Mouse (Mus musculus) retina, adult 2 months (tissue): Measurements from ENCODE around the gene Sdk1.

ENCODE experiments used
- DNase-seq: peaks from one replicate; pipeline ENCODE4 v3.0.0-alpha.2; 2012; ENCODE audit warnings: low read depth, low spot score

Sdk1 gene

DNA sequence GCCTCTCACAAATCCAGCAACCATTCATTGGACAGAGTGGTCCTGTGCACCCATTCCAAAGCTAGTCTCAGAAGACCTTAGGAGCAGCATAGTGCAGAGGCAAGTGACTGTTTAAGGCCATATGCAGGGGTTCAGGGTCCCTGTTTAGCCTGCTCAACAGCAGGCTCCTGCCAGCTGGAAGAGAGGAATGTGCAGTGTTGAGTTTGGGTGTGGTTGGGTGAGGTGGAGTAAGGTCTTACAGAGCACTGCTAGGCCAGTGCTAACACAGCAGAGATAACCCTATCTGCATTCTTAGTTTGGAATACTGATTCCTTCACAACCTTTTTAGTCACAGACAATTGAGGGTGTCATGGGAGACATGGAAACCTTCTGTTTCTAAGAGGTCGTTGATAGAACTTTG is 206.0 kb downstream of the Sdk1 start:
- no peak for DNase-seq

- DNase-seq, result no peak
Measured at GRCm38 (mm10) chr5:141463417-141463816, 222.1 kb downstream of the Sdk1 start.

- no peak for DNase-seq
Measured at GRCm38 (mm10) chr5:141468821-141469220, 227.5 kb downstream of the Sdk1 start.

GRCm38 (mm10) chr5:141505281-141505680 is 264.0 kb downstream of the Sdk1 start:
- DNase-seq, result no peak

DNA sequence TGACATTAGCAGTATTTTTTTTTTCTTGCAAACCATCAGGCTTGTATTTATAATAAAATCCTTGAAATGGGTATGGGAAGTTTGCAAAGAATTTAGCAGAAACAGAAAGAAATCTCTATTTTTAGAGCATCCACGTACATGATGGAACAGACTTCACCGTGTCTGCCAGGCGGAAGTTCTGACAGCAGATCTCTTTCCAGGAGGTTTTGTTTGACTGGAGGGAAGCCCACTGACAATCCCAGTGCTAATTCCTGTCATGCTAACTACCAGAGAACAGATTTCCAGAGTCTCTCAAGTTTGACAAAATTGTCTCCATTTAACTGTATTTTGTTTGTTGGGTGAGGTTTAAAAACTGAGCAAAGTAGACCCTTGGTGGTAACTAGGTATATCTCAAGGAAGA is 265.1 kb downstream of the Sdk1 start:
- no peak for DNase-seq

GRCm38 (mm10) chr5:141524801-141525715 is 283.8 kb downstream of the Sdk1 start:
- no peak for DNase-seq

DNA sequence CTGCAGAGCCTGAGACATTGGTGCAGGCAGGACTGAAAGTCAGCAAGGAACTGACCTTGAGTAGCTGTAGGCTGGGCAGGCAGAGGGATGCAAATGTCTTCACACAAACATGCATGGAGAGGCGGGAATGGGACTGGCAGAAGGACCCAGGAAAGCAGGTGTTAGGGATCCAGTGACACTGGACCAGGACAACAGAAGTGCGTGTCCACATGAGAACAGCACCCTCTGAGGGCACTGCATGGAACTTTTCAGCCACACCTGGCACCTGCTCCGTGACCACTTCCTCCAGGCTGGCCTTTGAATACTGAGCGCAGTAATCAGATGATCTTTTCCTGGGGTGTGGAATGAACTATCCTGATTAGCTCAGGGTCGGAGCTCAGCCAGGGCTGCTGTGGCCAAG is 298.9 kb downstream of the Sdk1 start:
- no peak for DNase-seq

DNA sequence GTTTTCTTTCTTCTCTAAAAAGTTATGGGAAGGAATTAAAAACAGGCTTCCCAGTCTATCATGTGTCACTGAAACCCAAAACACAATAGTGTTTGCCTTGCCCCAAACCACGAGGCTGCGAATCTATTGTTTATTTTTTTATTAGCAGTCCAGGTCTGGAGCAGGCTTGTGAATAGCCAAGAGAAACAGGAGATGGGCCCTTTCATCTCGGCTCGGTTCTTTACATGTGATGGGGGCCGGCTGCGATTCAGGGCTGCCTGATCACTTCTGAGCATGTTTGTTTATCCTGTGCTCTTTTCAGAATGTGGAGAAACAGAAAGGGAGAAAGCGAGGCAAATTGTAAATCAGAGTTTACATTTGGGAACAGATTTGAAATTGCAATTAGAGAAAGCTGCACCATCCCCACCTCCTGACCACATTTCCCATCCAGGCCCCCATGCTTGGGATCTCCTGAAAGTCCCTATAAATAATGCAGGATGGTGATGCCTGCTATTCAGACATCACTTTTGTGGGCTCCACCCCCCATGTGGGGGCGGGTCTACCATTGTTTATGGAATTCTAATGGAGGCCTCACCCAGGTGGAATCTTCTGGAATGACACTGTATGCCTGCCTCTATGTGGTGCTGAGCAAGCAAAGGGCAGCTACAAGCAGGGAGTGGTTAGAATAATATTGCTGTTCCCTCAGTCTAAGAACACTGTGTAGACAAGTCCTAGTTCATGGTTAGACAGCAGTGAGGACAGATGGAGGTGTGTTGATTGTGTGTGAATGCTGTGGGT is 301.8 kb downstream of the Sdk1 start:
- DNase-seq, result no peak

GRCm38 (mm10) chr5:141553444-141553843 is 312.2 kb downstream of the Sdk1 start:
- DNase-seq, result no peak

GRCm38 (mm10) chr5:141558731-141559130 is 317.4 kb downstream of the Sdk1 start:
- no peak for DNase-seq

DNA sequence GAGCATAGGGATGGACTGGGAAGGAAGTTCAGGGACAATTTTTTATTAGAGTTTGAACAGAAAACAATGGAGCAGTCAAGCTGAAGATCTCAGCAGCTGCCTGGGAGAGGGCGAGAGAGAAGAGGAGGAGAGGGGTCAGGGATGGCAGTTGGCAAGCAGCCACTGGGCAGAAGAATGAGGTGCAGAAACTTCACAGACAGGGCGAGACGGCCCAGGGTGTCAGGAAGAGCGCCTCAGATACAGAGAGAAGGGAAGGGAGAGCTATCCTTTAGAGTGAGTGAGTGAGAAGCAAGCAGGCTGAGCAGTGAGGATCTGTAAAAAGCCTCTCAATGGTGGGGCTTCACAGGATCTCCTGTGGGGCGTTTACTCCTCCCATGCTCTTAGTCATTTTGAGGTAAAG is 319.0 kb downstream of the Sdk1 start:
- DNase-seq, result no peak

GRCm38 (mm10) chr5:141561989-141562560 is 320.8 kb downstream of the Sdk1 start:
- no peak for DNase-seq

DNA sequence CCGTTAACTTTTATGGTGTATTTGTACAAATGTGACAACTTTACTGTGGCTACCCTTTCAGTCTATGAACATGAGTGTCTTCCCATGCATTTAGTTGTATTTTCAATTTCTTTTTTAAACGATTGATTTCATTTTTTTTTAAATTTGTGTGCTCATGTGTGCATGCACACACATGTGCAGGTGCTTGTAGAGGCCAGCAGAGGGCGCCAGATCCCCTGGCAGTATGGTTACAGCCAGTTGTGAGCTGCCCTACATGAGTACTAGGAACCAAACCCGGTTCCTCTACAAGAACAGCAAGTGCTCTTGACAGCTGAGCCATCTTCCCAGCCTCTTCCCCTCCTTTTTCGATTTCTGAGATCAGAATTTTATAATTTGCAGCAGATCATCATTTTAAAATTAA is 322.9 kb downstream of the Sdk1 start:
- no peak for DNase-seq

- no peak for DNase-seq
Measured at GRCm38 (mm10) chr5:141568106-141568505, 326.8 kb downstream of the Sdk1 start.

- no peak for DNase-seq
Measured at GRCm38 (mm10) chr5:141570442-141570841, 329.2 kb downstream of the Sdk1 start.

- no peak for DNase-seq
Measured at GRCm38 (mm10) chr5:141574263-141574662, 333.0 kb downstream of the Sdk1 start.

DNA sequence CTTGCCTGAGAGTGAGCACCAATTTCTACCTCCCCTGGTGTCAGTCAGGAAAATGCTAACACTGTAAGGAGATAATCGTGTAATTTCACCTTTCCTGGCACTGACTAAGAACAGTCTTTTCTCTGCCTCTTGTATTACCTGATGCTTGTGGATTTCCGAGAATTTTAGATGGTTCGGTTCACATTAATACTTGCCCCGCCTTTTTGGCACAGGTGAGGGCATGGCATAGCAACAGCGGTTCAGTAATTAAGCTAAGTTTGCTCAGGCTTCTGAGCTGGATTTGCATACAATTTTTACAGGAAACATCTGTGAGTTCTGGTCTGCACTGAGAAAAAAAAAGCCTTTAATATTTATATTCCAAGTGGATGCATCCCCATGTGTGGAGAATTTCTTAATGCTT is 350.0 kb downstream of the Sdk1 start:
- DNase-seq, result no peak

- no peak for DNase-seq
Measured at GRCm38 (mm10) chr5:141612721-141613120, 371.4 kb downstream of the Sdk1 start.

DNA sequence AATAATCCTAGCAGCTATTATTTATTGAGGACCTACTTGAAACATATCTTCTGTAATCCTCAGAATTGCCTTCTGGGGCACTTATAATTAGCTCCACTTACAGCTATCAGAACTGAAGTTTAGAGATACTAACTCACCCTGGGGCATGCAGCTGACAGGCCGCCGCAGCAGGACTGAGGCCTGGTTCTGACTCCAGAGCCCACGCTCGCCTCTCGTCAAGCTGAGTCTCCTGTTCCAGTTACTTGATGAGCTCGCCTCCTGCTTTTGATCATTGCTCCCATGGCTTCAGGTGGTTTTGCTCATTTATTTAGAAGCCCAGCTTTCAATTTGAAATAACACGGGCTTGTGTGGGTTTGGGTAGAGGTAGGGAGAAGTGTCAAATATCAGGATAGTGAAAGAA is 374.5 kb downstream of the Sdk1 start:
- no peak for DNase-seq

DNA sequence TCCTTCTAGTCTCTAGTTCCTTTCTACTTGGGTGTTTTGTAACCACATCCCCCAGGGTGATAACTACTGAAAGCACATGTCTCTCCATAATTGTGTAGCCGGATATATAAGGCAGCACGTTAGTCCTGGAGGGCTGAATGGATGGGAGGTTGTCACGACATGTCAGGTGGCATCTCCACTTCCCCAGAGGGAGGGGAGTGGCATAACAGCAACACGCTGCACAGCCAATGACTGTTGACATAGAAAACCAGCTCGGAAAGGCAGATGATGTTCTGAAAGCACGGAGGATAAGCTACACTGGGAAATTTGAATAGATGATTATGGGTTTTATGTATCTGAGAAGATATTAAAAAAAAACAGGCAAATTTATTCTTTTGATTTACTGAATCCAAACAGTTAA is 376.4 kb downstream of the Sdk1 start:
- no peak for DNase-seq

- no peak for DNase-seq
Measured at GRCm38 (mm10) chr5:141625401-141625800, 384.1 kb downstream of the Sdk1 start.

DNA sequence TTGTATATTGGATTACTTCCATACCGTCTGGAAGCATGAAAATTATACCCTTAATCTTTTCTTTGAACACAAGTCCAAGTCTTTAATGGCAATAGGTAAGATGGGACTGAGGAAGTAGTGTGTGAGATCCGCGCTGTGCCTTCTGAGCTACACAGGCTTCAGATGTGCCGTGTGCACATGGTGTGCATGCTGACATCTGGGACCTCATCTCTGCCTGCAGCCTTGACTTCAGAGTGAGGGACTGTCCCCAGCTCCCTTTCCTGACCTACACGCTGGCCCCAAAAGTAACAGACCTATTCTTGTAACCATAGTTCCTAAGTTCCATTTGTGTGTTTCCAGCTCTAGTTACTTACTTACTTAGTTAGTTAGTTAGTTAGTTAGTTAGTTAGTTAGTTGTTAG is 390.4 kb downstream of the Sdk1 start:
- DNase-seq, result no peak
